Mouse (Mus musculus): ENCODE data around the gene Slc46a3. TPM values are rescaled to one million over a fixed set of nuclear protein-coding genes. Genes with fewer than 3 reads are reported as not detected.
"Not testable (repeated sequence)": the region's sequence is repeated elsewhere in the genome, so short reads cannot be mapped to it uniquely, and the experiment has no call there.

Gene Slc46a3
- polyA plus RNA-seq, 1 experiment from 2014 or later = 3.7 TPM

- Histone ChIP-seq H3K27me3 (no peaks in the 10 kb centered on the region), H3K9me3 (no peaks in the 10 kb centered on the region), H3K9ac (replicated peaks) (no peak overlapping the region), H3K4me2 (replicated peaks) (no peak overlapping the region), H3K36me3 (no peaks in the 10 kb centered on the region), H3K4me1 (no peaks in the 10 kb centered on the region), H3K4me3 (no peak overlapping the region), H3K27ac (replicated peaks) (no peak overlapping the region)
- WGBS = 84% methylated on average over 12 of the region's 12 CpGs
- ATAC-seq (replicated peaks) = no peak
These were observed 16.3 kb upstream of the Slc46a3 start for GRCm38 (mm10) chr5:147910807-147911509.

GRCm38 (mm10) chr5:147907851-147908250, 13.2 kb upstream of the Slc46a3 start:
- no peaks in the 10 kb centered on the region for H3K4me1 ChIP-seq
- no peak overlapping the region for H3K4me2 ChIP-seq (replicated peaks)
- H3K4me3 ChIP-seq = no peak overlapping the region
- no peak overlapping the region for H3K27ac ChIP-seq (replicated peaks)
- H3K9ac ChIP-seq (replicated peaks) = no peak overlapping the region
- 93% methylated on average over 8 of the region's 8 CpGs for WGBS
- H3K9me3 ChIP-seq = no peaks in the 10 kb centered on the region
- no peaks in the 10 kb centered on the region for H3K36me3 ChIP-seq
- no peak for ATAC-seq (replicated peaks)
- no peaks in the 10 kb centered on the region for H3K27me3 ChIP-seq

DNA sequence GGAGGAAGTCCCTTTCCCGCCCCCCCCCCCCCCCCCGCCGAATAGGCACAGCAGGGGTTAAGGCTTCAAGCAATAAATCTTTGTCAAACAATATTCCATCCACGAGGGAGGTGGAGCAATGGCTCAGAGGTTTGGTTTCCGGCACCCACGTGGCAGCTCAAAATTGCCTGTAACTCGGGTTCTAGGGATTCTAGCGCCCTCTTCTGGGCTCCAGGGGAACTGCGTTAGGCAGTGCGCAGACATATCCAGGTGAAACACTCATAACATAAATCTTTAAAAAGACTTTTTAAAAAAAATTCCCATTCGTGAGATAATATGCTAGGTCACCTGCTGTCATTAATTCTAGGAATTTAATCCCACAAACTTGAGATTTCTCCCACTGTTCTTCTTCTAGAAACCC, 12.5 kb upstream of the Slc46a3 start:
- no peak overlapping the region for H3K9ac ChIP-seq (replicated peaks)
- WGBS = 65% methylated on average over 11 of the region's 11 CpGs
- no peak overlapping the region for H3K27ac ChIP-seq (replicated peaks)
- H3K9me3 ChIP-seq = no peaks in the 10 kb centered on the region
- no peaks in the 10 kb centered on the region for H3K4me1 ChIP-seq
- no peak overlapping the region for H3K4me3 ChIP-seq
- no peak for ATAC-seq (replicated peaks)
- H3K4me2 ChIP-seq (replicated peaks) = no peak overlapping the region
- no peaks in the 10 kb centered on the region for H3K27me3 ChIP-seq
- H3K36me3 ChIP-seq = no peaks in the 10 kb centered on the region

DNA sequence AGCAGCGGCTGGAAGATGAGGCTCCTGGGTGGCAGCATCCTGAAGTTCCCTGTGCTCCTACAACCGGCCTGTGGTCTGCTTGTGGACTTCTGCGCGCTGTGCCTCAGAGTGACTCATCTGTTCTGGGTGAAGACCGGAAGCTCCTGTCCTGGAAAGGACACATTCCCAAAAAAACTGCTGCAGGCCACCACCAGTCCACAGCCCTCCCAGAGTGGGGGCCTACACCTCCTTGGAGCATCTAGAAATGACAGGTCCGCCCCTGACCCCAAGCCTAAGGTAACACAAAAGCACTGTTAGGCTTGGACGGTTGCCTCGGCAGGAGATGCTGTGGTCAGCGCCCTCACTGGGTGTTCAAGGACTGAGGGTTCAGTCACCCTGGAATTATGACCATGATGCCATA, 8.6 kb upstream of the Slc46a3 start:
- Histone ChIP-seq H3K9ac (replicated peaks) (no peak overlapping the region), H3K4me1 (no peaks in the 10 kb centered on the region), H3K4me3 (no peak overlapping the region), H3K27me3 (no peaks in the 10 kb centered on the region), H3K27ac (replicated peaks) (no peak overlapping the region), H3K4me2 (replicated peaks) (no peak overlapping the region), H3K9me3 (no peaks in the 10 kb centered on the region), H3K36me3 (no peaks in the 10 kb centered on the region)
- no peak for ATAC-seq (replicated peaks)
- WGBS = 90% methylated on average over 9 of the region's 9 CpGs

DNA sequence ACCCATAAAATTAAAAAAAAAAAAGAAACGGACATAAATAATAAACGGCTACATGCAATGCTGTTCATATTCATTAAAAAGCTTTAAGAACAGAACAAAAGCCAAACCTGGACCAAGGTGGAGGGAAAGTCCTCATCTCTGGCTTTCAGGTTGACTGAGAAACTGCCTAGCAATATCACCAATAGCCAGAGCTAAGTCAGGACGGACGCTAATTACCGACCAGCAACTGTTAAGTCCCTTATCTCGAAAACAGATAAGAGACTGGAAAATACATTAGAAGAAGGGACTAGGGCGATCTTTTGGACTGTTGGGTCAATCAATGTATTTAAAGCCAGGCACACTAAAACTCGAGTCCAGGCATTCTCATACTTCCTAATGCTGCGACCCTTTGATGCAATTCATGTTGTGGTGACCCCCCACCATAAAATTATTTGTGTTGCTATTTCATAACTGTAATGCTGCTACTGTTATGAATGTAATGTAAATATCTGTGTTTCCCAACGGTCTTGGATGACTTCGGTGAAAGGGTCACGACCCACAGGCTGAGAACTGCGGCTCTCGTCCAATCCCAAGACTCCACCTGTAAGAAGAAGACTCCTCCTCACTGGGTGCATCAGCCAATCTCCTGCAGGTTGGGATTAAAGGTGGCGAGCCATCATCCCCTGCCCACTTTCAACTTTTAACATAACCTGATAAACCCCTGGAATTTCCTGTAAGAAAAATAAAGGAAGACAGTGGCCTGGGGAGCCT, 7.6 kb upstream of the Slc46a3 start:
- WGBS = 88% methylated on average over 15 of the region's 15 CpGs
- H3K27ac ChIP-seq (replicated peaks) = no peak overlapping the region
- no peak overlapping the region for H3K4me3 ChIP-seq
- ATAC-seq (replicated peaks) = no peak
- H3K9ac ChIP-seq (replicated peaks) = no peak overlapping the region
- no peaks in the 10 kb centered on the region for H3K4me1 ChIP-seq
- H3K9me3 ChIP-seq = no peaks in the 10 kb centered on the region
- H3K36me3 ChIP-seq = no peaks in the 10 kb centered on the region
- H3K27me3 ChIP-seq = no peaks in the 10 kb centered on the region
- H3K4me2 ChIP-seq (replicated peaks) = no peak overlapping the region

DNA sequence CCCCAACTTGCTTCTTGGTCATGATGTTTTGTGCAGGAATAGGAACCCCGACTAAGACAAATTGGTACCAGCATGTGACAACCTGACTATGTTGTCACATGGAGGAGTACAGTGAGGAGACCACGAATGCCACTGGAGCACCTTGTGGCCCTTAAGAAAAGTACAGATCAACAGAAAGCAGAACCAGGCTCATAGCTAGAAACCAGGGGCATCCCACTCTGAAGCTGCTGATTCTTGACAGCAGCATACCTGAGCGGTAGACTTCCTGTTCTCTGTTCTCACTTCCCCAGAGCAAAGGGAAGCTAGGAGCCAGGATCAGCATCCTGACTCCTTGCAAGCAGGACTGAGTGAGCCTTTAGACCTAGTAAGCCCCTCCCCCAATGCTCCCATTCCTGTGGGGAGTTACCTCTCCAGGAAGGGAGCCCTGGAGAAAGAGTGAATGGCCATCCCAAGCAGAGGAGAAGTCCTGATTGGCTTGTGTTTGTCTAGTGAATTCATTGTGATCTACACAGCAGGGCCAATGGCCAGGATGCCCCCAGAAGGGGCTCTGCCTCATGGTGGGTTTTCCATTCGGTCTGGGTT, 4.4 kb upstream of the Slc46a3 start:
- no peak overlapping the region for H3K9ac ChIP-seq (replicated peaks)
- H3K27ac ChIP-seq (replicated peaks) = no peak overlapping the region
- peaks cover 7% of the 10 kb centered on the region for H3K27me3 ChIP-seq
- no peak for ATAC-seq (replicated peaks)
- H3K36me3 ChIP-seq = no peaks in the 10 kb centered on the region
- no peak overlapping the region for H3K4me3 ChIP-seq
- no peak overlapping the region for H3K4me2 ChIP-seq (replicated peaks)
- peaks cover 11% of the 10 kb centered on the region for H3K4me1 ChIP-seq
- 66% methylated on average over 4 of the region's 4 CpGs for WGBS
- no peaks in the 10 kb centered on the region for H3K9me3 ChIP-seq

- H3K9ac ChIP-seq (replicated peaks) = no peak overlapping the region
- no peaks in the 10 kb centered on the region for H3K9me3 ChIP-seq
- H3K27ac ChIP-seq (replicated peaks) = no peak overlapping the region
- H3K4me3 ChIP-seq = no peak overlapping the region
- no peaks in the 10 kb centered on the region for H3K36me3 ChIP-seq
- H3K4me1 ChIP-seq = peaks cover 16% of the 10 kb centered on the region
- no peak overlapping the region for H3K4me2 ChIP-seq (replicated peaks)
- WGBS = 69% methylated on average over 2 of the region's 2 CpGs
- ATAC-seq (replicated peaks) = no peak
- peaks cover 9% of the 10 kb centered on the region for H3K27me3 ChIP-seq
These were observed 3.6 kb upstream of the Slc46a3 start for GRCm38 (mm10) chr5:147898254-147898653.

GRCm38 (mm10) chr5:147896501-147896900, 1.9 kb upstream of the Slc46a3 start:
- WGBS = 76% methylated on average over 4 of the region's 4 CpGs
- not testable (repeated sequence) for ATAC-seq (replicated peaks); H3K9ac ChIP-seq (replicated peaks); H3K9me3 ChIP-seq; H3K36me3 ChIP-seq; H3K4me3 ChIP-seq; H3K4me2 ChIP-seq (replicated peaks); H3K27ac ChIP-seq (replicated peaks)
- Histone ChIP-seq H3K4me1 (peaks cover 16% of the 10 kb centered on the region), H3K27me3 (peaks cover 10% of the 10 kb centered on the region)

GRCm38 (mm10) chr5:147895436-147896198, 1.0 kb upstream of the Slc46a3 start:
- no peak; the same call in 1 of the 2 replicates for ATAC-seq (replicated peaks)
- Histone ChIP-seq H3K9ac (replicated peaks) (no peak overlapping the region), H3K27ac (replicated peaks) (no peak overlapping the region), H3K36me3 (no peaks in the 10 kb centered on the region), H3K9me3 (no peaks in the 10 kb centered on the region), H3K4me2 (replicated peaks) (peak overlapping the region; percentile 98), H3K4me1 (peaks cover 16% of the 10 kb centered on the region), H3K27me3 (peaks cover 10% of the 10 kb centered on the region), H3K4me3 (peak overlapping the region; percentile 79)
- WGBS = 24% methylated on average over 16 of the region's 16 CpGs

DNA sequence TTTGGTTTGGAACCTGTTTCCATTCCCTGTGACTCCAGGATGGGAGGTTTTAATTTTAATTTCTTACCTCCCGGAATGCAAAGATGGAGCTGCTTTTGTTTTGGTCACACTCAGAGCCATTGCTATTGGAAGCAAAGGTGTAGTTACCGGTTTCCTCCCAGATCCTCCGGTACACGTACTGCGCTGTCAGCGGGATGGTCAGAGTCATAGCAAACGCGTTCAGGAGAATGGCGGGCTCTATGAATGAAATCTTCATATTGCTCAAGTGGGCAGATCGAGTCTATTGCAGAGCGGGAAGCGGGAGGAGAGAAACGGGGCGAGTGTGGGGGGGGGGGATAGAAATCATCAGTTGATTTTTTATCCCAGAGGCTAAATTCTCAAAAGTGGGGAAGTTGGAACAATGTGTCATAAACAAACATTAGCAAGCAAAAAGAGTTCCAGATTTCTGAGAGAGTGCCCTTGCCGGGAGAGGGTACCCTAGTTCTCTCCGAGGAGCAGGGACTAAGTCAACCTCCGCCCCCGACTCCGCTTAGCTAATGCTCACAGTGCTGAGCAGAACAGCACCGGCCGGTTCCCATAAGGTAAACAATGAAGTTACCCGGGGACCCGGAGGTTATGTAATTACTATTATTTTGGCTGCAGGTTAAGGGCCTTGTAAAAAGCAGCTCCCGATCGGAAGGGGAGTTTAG, 705 bp downstream of the Slc46a3 start:
- H3K4me1 ChIP-seq = peaks cover 16% of the 10 kb centered on the region
- H3K9ac ChIP-seq (replicated peaks) = peak overlapping the region; percentile 58
- no peaks in the 10 kb centered on the region for H3K36me3 ChIP-seq
- peak; percentile 42; the same call in 1 of the 2 replicates for ATAC-seq (replicated peaks)
- H3K4me3 ChIP-seq = peak overlapping the region; percentile 79
- peak overlapping the region; percentile 98 for H3K4me2 ChIP-seq (replicated peaks)
- no peak overlapping the region for H3K27ac ChIP-seq (replicated peaks)
- peaks cover 10% of the 10 kb centered on the region for H3K27me3 ChIP-seq
- H3K9me3 ChIP-seq = no peaks in the 10 kb centered on the region
- 2% methylated on average over 25 of the region's 25 CpGs for WGBS

GRCm38 (mm10) chr5:147893143-147893542, 1.5 kb downstream of the Slc46a3 start:
- H3K4me3 ChIP-seq = no peak overlapping the region
- no peak for ATAC-seq (replicated peaks)
- no peak overlapping the region for H3K9ac ChIP-seq (replicated peaks)
- H3K36me3 ChIP-seq = no peaks in the 10 kb centered on the region
- 12% methylated on average over 9 of the region's 9 CpGs for WGBS
- no peak overlapping the region for H3K27ac ChIP-seq (replicated peaks)
- peaks cover 10% of the 10 kb centered on the region for H3K27me3 ChIP-seq
- H3K4me2 ChIP-seq (replicated peaks) = 0 out of 2 replicates have a peak overlapping the region, but pooled peaks have one; percentile 98
- no peaks in the 10 kb centered on the region for H3K9me3 ChIP-seq
- H3K4me1 ChIP-seq = peaks cover 16% of the 10 kb centered on the region
